8 mouse cellular contexts compared by ENCODE assay signal in genomic region chr15:81606634-81607033, GRCm38 (mm10). TPM values are rescaled to one million over a fixed set of nuclear protein-coding genes. Genes with fewer than 3 reads are reported as not detected.
A peak's percentile ranks its signal among the peaks of the same experiment; 100 is the strongest.
DNase-seq lines count a peak whose midpoint lies in the region; ATAC-seq and TF ChIP-seq lines count a peak whose summit lies in the region.

No protein-coding gene starts in this region.

- DNase-seq in heart, postnatal 0 days (ENCODE audit: low spot score) = peak; percentile 16
- DNase-seq in heart, embryonic 10.5 days (ENCODE audit: low spot score) = no peak
- DNase-seq in CD4-positive helper T cell, adult 2 months (ENCODE audit: low read depth, low spot score) = peak; percentile 60
- peak; percentile 38 for DNase-seq in c-Kit-positive CD71-negative TER-119-negative erythroid progenitor cells, embryonic 14.5 days (ENCODE audit: low read depth)
- DNase-seq in lung, postnatal 10 days = peak; percentile 36
- peak; percentile 64 for DNase-seq in thymus, postnatal 4 days
- DNase-seq in testis, postnatal 14 days (ENCODE audit: low spot score) = no peak
- DNase-seq in urinary bladder, adult 2 months (ENCODE audit: low spot score) = no peak

- no peak overlapping the region for H3K9ac ChIP-seq in heart, postnatal 0 days (replicated peaks; ENCODE audit: low read depth, low read length)

- H3K27ac ChIP-seq in heart, postnatal 0 days (ENCODE audit: low read depth) = no peak overlapping the region
- H3K27ac ChIP-seq in heart, embryonic 10.5 days = no peak overlapping the region

- H3K4me2 ChIP-seq in heart, postnatal 0 days (ENCODE audit: low read depth, low read length) = no peak overlapping the region

- H3K4me3 ChIP-seq in heart, postnatal 0 days (ENCODE audit: low read depth, low read length) = no peak overlapping the region
- H3K4me3 ChIP-seq in heart, embryonic 10.5 days = no peak overlapping the region

- no peak for TF ChIP-seq EP300 in heart, postnatal 0 days (IDR thresholded peaks at IDR 0.05; ENCODE audit: low read depth)

- peaks cover 48% of the 10 kb centered on the region for H3K36me3 ChIP-seq in heart, postnatal 0 days (replicated peaks; ENCODE audit: control insufficient read depth, insufficient read depth, low read length)
- peaks cover 78% of the 10 kb centered on the region for H3K36me3 ChIP-seq in heart, embryonic 10.5 days

- 67% methylated on average over 1 of the region's 1 CpGs for WGBS in heart, postnatal 0 days
- WGBS in heart, embryonic 10.5 days = 79% methylated on average over 1 of the region's 1 CpGs

- no peaks in the 10 kb centered on the region for H3K4me1 ChIP-seq in heart, postnatal 0 days (ENCODE audit: control insufficient read depth, insufficient read depth)
- no peaks in the 10 kb centered on the region for H3K4me1 ChIP-seq in heart, embryonic 10.5 days

- TF ChIP-seq CTCF in heart, postnatal 0 days (IDR thresholded peaks at IDR 0.05; ENCODE audit: low read depth) = peak; percentile 66

- ATAC-seq in heart, postnatal 0 days (ENCODE audit: insufficient read depth, low read depth) = no peak

- no peaks in the 10 kb centered on the region for H3K27me3 ChIP-seq in heart, postnatal 0 days (ENCODE audit: control insufficient read depth, insufficient read depth, low read length)
- no peaks in the 10 kb centered on the region for H3K27me3 ChIP-seq in heart, embryonic 10.5 days (ENCODE audit: insufficient read depth, poor library complexity, severe bottlenecking)

- no peaks in the 10 kb centered on the region for H3K9me3 ChIP-seq in heart, postnatal 0 days (replicated peaks; ENCODE audit: control insufficient read depth, low read length)
- no peaks in the 10 kb centered on the region for H3K9me3 ChIP-seq in heart, embryonic 10.5 days

RNA-seq across cellular contexts. Expression of gene Ep300, which starts 21.5 kb away (rescaled TPM):
- total RNA-seq in heart, postnatal 0 days (2014; rRNA removed; ENCODE audit: low replicate concordance) = 24.3 and 38.5 TPM in 2 replicates
- polyA plus RNA-seq in heart, postnatal 0 days (2015; fragmentation: Nextera tagmentation; extraction: Ambion mirVana) = 4.0 and 5.6 TPM in 2 replicates
- 15.0 and 25.3 TPM in 2 replicates for polyA plus RNA-seq in heart, embryonic 10.5 days (2016; fragmentation: Nextera tagmentation; extraction: Ambion mirVana)
- 15.4 and 32.8 TPM in 2 replicates for polyA plus RNA-seq in urinary bladder, adult 2 months (2012; rRNA removed)

RNA-seq across cellular contexts. Expression of gene L3mbtl2, which starts 57.1 kb away (rescaled TPM):
- 17.2 and 18.6 TPM in 2 replicates for total RNA-seq in heart, postnatal 0 days (2014; rRNA removed; ENCODE audit: low replicate concordance)
- 8.8 and 9.3 TPM in 2 replicates for polyA plus RNA-seq in heart, postnatal 0 days (2015; fragmentation: Nextera tagmentation; extraction: Ambion mirVana)
- 28.0 and 31.3 TPM in 2 replicates for polyA plus RNA-seq in heart, embryonic 10.5 days (2016; fragmentation: Nextera tagmentation; extraction: Ambion mirVana)
- 16.4 and 18.0 TPM in 2 replicates for polyA plus RNA-seq in urinary bladder, adult 2 months (2012; rRNA removed)

Comparison
In these comparisons a context has a peak if more than half of its experiments do, and no peak if none do; other contexts are left out.
1. DNase-seq: peak in heart, postnatal 0 days (single experiment), CD4-positive helper T cell, adult 2 months (single experiment), c-Kit-positive CD71-negative TER-119-negative erythroid progenitor cells, embryonic 14.5 days (single experiment), lung, postnatal 10 days (single experiment) and thymus, postnatal 4 days (single experiment); none in heart, embryonic 10.5 days (single experiment), testis, postnatal 14 days (single experiment) and urinary bladder, adult 2 months (single experiment).